Mouse (Mus musculus) spleen, postnatal 10 days (tissue): Measurements from ENCODE around the gene Sprtn.

ENCODE experiments used
- DNase-seq, 2 experiments: peaks; one replicate each; pipeline ENCODE4 v3.0.0; 2021 to 2022; ENCODE audit warnings: low spot score in 2 of 2

Sprtn gene

GRCm38 (mm10) chr8:124944406-124944805 lies 46.7 kb downstream of the Sprtn start:
- no peak for DNase-seq

GRCm38 (mm10) chr8:124947865-124948732 lies 50.4 kb downstream of the Sprtn start:
- DNase-seq: peak; percentile 55 to 56

- DNase-seq: peak; percentile 32 to 38
These were observed 51.0 kb downstream of the Sprtn start for GRCm38 (mm10) chr8:124948733-124949111.

GRCm38 (mm10) chr8:124949209-124950068 lies 51.8 kb downstream of the Sprtn start, which contains the start of gene Egln1:
TSS of gene Egln1 (minus strand) at chr8:124949324.
- peak; percentile 67 to 76 for DNase-seq

GRCm38 (mm10) chr8:124950069-124950456 lies 52.4 kb downstream of the Sprtn start:
- peak in 1 of 2 experiments; percentile 10 for DNase-seq

- DNase-seq: no peak
These were observed 53.2 kb downstream of the Sprtn start for GRCm38 (mm10) chr8:124950865-124951264.

- DNase-seq: no peak
These were observed 55.5 kb downstream of the Sprtn start for GRCm38 (mm10) chr8:124953188-124953587.

GRCm38 (mm10) chr8:124954572-124955082 lies 56.9 kb downstream of the Sprtn start:
- no peak for DNase-seq
